Mouse (Mus musculus) neural tube, embryonic 12.5 days (tissue): ENCODE measurements around the gene Tbc1d22b. TPM values are rescaled to one million over a fixed set of nuclear protein-coding genes. Genes with fewer than 3 reads are reported as not detected.
"Not testable (repeated sequence)": the region's sequence is repeated elsewhere in the genome, so short reads cannot be mapped to it uniquely, and the experiment has no call there.

Experiments
- ATAC-seq: fragments of 200-750 bp; cut with Nextera tagmentation; 2 replicates; pipeline ENCODE4 v1.8.0; 2017; ENCODE audit warnings: low read depth, mild to moderate bottlenecking, moderate TSS enrichment, moderate library complexity; ENCODE audit not compliant: low FRiP score
- H3K27ac ChIP-seq: fragments of 300-500 bp; sonication (generic); 2 replicates; pipeline ENCODE4 v1.5.1; 2016
- H3K27me3 ChIP-seq: fragments of 300-500 bp; sonication (generic); replicated peaks from 2 replicates; pipeline ENCODE4 v1.6.1; 2016; ENCODE audit warnings: mild to moderate bottlenecking
- H3K36me3 ChIP-seq: fragments of 300-500 bp; sonication (generic); 2 replicates; pipeline ENCODE4 v1.6.1; 2016; ENCODE audit warnings: mild to moderate bottlenecking
- H3K4me1 ChIP-seq: fragments of 300-500 bp; sonication (generic); 2 replicates; pipeline ENCODE4 v1.6.1; 2016
- H3K4me2 ChIP-seq: fragments of 300-500 bp; sonication (generic); replicated peaks from 2 replicates; pipeline ENCODE4 v1.6.1; 2016; ENCODE audit warnings: mild to moderate bottlenecking
- H3K4me3 ChIP-seq: fragments of 300-500 bp; sonication (generic); 2 replicates; pipeline ENCODE4 v1.5.1; 2016
- H3K9ac ChIP-seq: fragments of 300-500 bp; sonication (generic); 2 replicates; pipeline ENCODE4 v1.6.1; 2016; ENCODE audit warnings: mild to moderate bottlenecking
- H3K9me3 ChIP-seq: fragments of 300-500 bp; sonication (generic); 2 replicates; pipeline ENCODE4 v1.6.1; 2016; ENCODE audit warnings: mild to moderate bottlenecking
- WGBS: fragments of 180-500 bp; shearing (Covaris S2); methylation state at CpG from one replicate; pipeline ENCODE4 v1.1.7; 2016; 5-methylcytosine and 5-hydroxymethylcytosine counted together
- polyA plus RNA-seq: library from polyadenylated mRNA; unstranded; fragments of >200 nt; fragmentation: Nextera tagmentation; extraction: Ambion mirVana; gene quantifications from 2 replicates; pipeline ENCODE4 v1.2.1, GENCODE M21; 2016

Tbc1d22b gene
- polyA plus RNA-seq, 1 experiment from 2014 or later: 26.9 TPM

DNA sequence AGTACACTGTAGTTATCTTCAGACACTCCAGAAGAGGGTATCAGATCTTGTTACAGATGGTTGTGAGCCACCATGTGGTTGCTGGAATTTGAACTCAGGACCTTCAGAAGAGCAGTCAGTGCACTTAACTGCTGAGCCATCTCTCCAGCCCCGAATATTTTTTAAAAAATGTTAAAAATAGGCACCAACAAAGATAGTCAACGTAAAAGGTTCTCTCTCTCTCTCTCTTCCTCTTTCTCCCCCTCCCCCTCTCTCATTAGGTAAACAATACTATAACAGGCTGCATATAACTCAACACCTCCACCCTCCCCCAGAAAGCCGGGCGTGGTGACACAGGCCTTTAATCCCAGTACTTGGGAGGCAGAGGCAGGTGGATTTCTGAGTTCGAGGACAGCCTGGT lies 30.9 kb upstream of the Tbc1d22b start:
- H3K9ac ChIP-seq, ATAC-seq, H3K4me1 ChIP-seq, H3K27ac ChIP-seq, H3K27me3 ChIP-seq, H3K4me2 ChIP-seq, H3K9me3 ChIP-seq, H3K4me3 ChIP-seq, H3K36me3 ChIP-seq: not testable (repeated sequence)
- WGBS: 95% methylated on average over 5 of the region's 5 CpGs

DNA sequence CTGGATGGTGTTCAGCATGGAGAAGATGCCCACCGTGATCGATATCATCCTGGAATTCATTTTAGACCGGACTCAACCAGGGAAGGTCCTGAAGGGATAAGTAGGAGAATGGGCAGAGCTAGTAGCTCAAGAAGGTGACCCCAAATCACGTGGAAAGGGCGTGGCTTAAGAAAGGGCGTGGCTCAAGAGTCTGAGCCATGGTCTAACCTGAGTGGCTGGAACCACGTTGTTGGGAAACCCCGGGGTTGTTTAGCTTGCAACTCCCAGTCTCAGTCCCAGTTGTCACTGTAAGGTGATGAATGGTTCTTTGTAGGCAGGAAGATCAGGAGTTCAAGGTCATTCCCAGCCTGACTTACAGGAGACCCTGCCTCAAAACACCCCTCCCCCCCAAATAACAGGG lies 29.9 kb upstream of the Tbc1d22b start:
- no peak for ATAC-seq
- 77% methylated on average over 8 of the region's 8 CpGs for WGBS
- Histone ChIP-seq H3K4me2 (no peak overlapping the region), H3K27ac (no peak overlapping the region), H3K9me3 (no peaks in the 10 kb centered on the region), H3K4me3 (no peak overlapping the region), H3K4me1 (no peaks in the 10 kb centered on the region), H3K27me3 (no peaks in the 10 kb centered on the region), H3K9ac (no peak overlapping the region), H3K36me3 (no peaks in the 10 kb centered on the region)

DNA sequence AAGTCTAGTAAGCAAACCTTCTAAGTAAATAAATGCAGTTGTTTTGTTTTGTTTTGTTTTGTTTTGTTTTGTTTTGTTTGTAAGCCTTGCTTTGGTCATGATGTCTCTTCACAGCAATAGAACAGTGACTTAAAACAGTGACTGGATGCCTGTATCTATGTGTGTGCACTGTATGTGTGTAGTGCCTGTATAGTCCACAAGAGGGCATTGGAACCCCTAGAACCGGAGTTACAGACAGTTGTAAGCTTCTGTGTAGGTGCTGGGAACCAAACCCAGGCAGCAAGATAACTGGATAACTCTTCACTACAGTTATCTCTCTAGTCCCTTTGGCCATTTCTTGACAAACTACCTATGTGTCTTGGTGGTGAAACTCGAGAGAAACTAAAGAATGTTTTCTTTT lies 24.0 kb upstream of the Tbc1d22b start:
- WGBS: 82% methylated on average over 2 of the region's 2 CpGs
- H3K9me3 ChIP-seq: peaks cover 6% of the 10 kb centered on the region; the same call in 1 of the 2 replicates
- ATAC-seq: no peak
- H3K36me3 ChIP-seq: no peaks in the 10 kb centered on the region
- H3K9ac ChIP-seq: no peak overlapping the region
- H3K4me2 ChIP-seq: no peak overlapping the region
- no peak overlapping the region for H3K4me3 ChIP-seq
- H3K27me3 ChIP-seq: no peaks in the 10 kb centered on the region
- no peak overlapping the region for H3K27ac ChIP-seq
- no peaks in the 10 kb centered on the region for H3K4me1 ChIP-seq

DNA sequence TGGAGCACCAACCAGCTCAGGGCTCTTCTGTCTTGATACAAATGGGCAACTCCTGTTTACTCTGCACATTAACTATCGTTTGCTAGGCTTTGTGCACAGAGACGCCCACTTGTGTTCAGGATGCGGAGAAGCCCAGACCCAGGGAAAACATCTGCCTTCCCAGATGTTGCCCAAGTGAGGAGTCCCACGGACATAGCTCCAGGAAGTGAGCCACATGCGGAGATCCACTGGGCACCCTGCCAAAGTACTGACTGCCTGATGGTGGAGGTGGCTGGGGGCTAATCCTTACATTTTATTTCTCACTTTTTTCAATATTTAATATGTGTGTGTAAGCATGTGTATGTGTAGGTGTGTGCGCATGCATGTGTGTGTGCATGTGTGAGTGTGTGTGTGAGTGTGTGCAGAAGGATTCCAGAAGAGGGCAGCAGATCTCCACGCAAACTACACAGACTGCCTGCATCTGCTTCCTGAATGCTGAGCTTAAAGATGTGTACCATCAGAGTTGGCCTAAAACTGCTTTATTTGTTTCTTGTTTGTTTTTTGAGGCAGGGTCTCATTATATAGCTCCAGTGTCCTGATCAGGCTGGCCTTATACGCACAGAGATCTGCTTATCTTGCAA lies 20.9 kb upstream of the Tbc1d22b start:
- WGBS: 86% methylated on average over 8 of the region's 8 CpGs
- H3K9ac ChIP-seq: no peak overlapping the region
- H3K4me3 ChIP-seq: no peak overlapping the region
- H3K27me3 ChIP-seq: no peaks in the 10 kb centered on the region
- no peak for ATAC-seq
- H3K36me3 ChIP-seq: no peaks in the 10 kb centered on the region
- no peak overlapping the region for H3K4me2 ChIP-seq
- H3K27ac ChIP-seq: no peak overlapping the region
- H3K9me3 ChIP-seq: peaks cover 6% of the 10 kb centered on the region; the same call in 1 of the 2 replicates
- no peaks in the 10 kb centered on the region for H3K4me1 ChIP-seq

DNA sequence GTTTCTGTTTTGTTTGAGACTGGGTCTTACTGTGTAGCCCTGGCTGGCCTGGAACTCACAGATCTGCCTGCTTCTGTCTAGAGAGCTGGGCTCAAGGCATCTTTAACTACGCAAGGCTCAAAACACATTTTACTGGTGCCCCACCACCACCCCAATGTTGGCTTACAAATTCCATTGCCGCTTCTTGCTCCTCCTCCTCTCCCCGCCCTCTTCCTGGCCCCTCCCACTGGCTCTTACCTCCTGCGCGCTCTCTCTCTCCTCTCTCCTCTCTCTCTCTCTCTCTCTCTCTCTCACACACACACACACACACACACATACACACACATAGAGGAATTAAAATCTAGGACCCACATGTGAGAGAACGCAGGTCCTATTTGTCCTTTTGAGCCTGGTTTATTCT lies 19.1 kb upstream of the Tbc1d22b start:
- Histone ChIP-seq H3K9me3 (peaks cover 3% of the 10 kb centered on the region; the same call in 1 of the 2 replicates), H3K4me3 (no peak overlapping the region), H3K27ac (no peak overlapping the region), H3K27me3 (no peaks in the 10 kb centered on the region), H3K9ac (no peak overlapping the region), H3K4me1 (no peaks in the 10 kb centered on the region), H3K36me3 (no peaks in the 10 kb centered on the region), H3K4me2 (no peak overlapping the region)
- 85% methylated on average over 6 of the region's 6 CpGs for WGBS
- ATAC-seq: no peak

DNA sequence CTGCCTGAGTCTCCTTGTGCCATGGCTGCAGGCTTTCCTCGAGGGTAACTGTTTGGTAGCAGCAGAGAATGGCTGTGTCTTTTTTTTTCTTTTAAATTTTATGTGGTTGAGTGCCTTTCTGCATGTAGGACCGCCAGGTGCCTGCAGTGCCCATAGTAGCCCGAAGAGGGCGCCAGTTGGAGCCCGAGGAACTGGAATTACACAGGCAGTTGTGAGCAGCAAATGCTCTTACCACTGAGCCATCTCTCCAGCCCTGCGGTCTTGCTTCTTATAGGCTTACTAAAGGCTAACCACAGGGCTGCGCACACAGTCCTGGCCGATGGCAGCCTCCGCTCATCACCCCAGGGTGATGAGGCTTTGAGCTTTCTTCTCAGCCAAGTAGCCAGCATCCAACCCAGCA lies 18.3 kb upstream of the Tbc1d22b start:
- no peaks in the 10 kb centered on the region for H3K36me3 ChIP-seq
- H3K9me3 ChIP-seq: no peaks in the 10 kb centered on the region
- H3K9ac ChIP-seq: no peak overlapping the region
- no peak overlapping the region for H3K4me3 ChIP-seq
- no peaks in the 10 kb centered on the region for H3K4me1 ChIP-seq
- WGBS: 80% methylated on average over 9 of the region's 9 CpGs
- ATAC-seq: no peak
- H3K4me2 ChIP-seq: no peak overlapping the region
- H3K27ac ChIP-seq: no peak overlapping the region
- H3K27me3 ChIP-seq: no peaks in the 10 kb centered on the region

DNA sequence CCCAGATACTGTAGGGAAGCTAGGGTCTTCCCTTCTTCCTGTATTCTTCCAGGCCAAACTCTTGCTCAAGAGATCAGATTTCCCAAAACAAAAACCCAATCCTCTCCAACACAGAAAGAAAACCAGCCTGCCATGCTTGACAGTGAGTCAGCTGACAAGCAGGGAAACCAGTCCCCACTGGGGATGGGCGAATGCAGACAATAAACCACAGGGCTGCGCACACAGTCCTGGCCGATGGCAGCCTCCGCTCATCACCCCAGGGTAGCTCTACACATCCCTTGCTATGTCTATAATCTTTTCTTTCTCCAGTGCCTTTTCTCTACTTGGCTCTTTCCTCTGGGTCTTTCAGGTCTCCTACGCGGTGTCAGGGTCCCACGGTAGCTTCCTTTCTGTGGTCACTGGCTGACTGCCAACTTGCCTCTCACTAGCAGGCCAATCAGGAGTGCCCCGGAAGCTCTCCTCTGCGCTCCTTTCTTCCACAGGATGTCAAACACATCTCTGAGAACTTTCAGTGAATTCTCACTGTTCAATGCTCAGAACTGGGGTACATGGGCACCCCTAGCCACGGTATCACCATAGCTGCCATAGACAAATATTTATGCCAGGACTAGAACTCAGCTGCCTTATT lies 17.7 kb upstream of the Tbc1d22b start:
- H3K9me3 ChIP-seq: no peaks in the 10 kb centered on the region
- H3K4me2 ChIP-seq: no peak overlapping the region
- H3K4me1 ChIP-seq: no peaks in the 10 kb centered on the region
- H3K4me3 ChIP-seq: no peak overlapping the region
- whole genome bisulfite sequencing: 66% methylated on average over 10 of the region's 10 CpGs
- no peaks in the 10 kb centered on the region for H3K36me3 ChIP-seq
- H3K27ac ChIP-seq: no peak overlapping the region
- H3K27me3 ChIP-seq: no peaks in the 10 kb centered on the region
- H3K9ac ChIP-seq: no peak overlapping the region
- no peak for ATAC-seq

DNA sequence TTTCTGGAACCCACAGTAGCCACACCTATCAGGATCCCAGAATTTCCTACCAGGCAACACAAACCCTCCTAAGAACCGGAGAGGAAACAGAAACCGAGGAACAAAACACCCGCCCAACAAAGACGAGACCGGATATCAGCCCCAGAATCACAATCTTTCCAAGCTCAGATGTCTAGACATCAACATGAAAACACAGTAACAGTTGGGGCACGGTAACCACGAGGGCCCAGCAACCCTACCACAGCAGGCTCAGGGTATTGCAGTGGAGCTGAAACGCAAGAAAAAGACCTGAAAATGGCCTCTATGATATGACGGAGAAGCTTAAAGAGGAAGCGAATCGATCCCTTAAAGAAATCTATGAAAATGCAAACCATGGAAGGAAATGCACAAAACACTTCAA lies 15.7 kb upstream of the Tbc1d22b start:
- WGBS: 92% methylated on average over 11 of the region's 11 CpGs
- H3K4me1 ChIP-seq: no peaks in the 10 kb centered on the region
- H3K4me3 ChIP-seq: no peak overlapping the region
- no peaks in the 10 kb centered on the region for H3K9me3 ChIP-seq
- no peak overlapping the region for H3K27ac ChIP-seq
- H3K27me3 ChIP-seq: no peaks in the 10 kb centered on the region
- ATAC-seq: no peak
- H3K9ac ChIP-seq: no peak overlapping the region
- no peak overlapping the region for H3K4me2 ChIP-seq
- no peaks in the 10 kb centered on the region for H3K36me3 ChIP-seq

DNA sequence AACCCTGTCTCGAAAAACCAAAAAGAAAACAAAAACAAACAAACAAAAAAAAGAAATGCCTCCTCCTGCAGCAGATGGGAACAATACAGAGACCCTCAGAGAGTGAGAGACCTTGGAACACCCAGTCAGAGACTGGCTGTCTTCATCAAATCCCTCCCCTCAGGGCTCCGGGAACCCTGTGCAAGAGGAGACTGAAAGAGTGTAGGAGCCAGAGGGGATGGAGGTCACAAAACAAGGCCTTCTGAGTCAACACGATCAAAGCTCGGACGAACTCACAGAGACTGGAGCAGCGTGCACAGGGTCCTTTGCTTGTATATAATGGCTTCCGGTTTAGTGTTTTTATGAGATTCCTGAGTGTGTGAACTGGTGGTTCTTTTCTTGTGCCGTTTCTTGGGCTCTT lies 9.2 kb upstream of the Tbc1d22b start:
- no peak for ATAC-seq
- H3K4me3 ChIP-seq: no peak overlapping the region

DNA sequence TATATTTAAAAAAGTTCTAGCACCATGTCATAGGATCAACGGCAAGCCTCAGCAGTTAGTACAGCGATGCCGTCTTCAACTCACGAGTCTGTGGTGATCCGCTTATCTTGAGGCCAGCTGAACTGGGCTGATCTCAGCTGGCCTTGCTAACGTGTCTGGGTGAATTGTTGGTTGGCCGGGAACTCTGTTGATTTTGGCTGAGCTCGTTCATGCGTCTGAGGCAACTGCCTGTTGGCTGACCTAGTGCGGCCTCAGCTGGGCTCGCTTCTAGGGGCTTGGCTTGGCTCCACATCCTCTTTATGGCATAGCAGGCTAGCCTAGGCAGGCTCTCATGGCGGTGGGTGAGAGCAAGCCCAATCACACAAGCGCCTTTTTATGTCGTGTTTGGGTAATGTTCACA lies 8.2 kb upstream of the Tbc1d22b start:
- H3K27ac ChIP-seq: no peak overlapping the region
- H3K4me2 ChIP-seq: no peak overlapping the region
- ATAC-seq: no peak
- no peaks in the 10 kb centered on the region for H3K27me3 ChIP-seq
- no peaks in the 10 kb centered on the region for H3K9me3 ChIP-seq
- WGBS: 82% methylated on average over 14 of the region's 14 CpGs
- H3K4me3 ChIP-seq: no peak overlapping the region
- H3K36me3 ChIP-seq: no peaks in the 10 kb centered on the region
- no peak overlapping the region for H3K9ac ChIP-seq
- no peaks in the 10 kb centered on the region for H3K4me1 ChIP-seq

More for the DNA sequence above, 9.2 kb upstream of the Tbc1d22b start:
- Histone ChIP-seq H3K9ac (no peak overlapping the region), H3K27ac (no peak overlapping the region), H3K9me3 (no peaks in the 10 kb centered on the region), H3K4me2 (no peak overlapping the region), H3K36me3 (no peaks in the 10 kb centered on the region), H3K27me3 (no peaks in the 10 kb centered on the region), H3K4me1 (no peaks in the 10 kb centered on the region)
- 86% methylated on average over 8 of the region's 8 CpGs for WGBS

DNA sequence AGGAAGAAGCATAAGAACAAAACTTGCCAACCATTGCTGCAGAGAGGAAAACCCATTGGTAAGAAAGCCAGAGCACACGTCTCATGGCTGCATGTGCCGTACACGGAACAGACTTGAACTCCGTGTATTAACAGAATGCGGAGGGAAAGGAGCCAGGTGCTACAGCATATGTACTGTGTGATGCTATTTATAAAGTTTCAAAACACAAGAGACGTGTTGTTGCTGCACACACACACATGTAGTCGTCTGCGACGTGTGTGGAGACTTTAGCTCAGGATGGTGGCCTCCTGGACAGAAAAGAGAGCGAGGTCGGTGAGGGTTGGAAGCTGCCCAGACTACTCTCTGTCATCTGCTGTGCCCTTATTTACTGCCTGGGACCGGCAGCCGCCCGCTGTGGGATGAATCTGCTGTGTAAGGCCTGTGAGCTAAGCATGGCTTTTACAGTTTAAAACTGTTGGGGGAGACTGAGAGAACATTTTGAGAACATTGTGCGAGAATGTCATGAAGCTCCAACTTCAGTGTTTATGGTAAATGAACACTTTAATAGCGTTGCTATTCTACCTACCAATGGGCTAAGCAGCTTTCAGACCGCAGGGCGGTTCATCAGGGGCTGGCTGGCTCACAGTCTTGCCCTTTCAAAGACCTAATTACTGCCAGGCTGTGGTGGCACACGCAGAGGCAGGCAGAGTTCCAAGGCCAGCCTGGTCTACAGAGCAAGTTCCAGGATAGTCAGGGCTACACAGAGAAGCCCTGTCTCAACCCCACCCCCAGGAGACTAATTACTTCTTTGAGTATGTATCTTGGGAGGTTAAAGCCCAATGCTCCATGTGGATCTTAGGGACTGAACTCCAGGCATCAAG lies 6.5 kb upstream of the Tbc1d22b start:
- Histone ChIP-seq H3K4me2 (no peak overlapping the region), H3K4me1 (no peaks in the 10 kb centered on the region), H3K27ac (no peak overlapping the region), H3K27me3 (no peaks in the 10 kb centered on the region), H3K4me3 (no peak overlapping the region), H3K9me3 (no peaks in the 10 kb centered on the region), H3K36me3 (no peaks in the 10 kb centered on the region), H3K9ac (no peak overlapping the region)
- ATAC-seq: no peak
- 90% methylated on average over 19 of the region's 19 CpGs for WGBS

DNA sequence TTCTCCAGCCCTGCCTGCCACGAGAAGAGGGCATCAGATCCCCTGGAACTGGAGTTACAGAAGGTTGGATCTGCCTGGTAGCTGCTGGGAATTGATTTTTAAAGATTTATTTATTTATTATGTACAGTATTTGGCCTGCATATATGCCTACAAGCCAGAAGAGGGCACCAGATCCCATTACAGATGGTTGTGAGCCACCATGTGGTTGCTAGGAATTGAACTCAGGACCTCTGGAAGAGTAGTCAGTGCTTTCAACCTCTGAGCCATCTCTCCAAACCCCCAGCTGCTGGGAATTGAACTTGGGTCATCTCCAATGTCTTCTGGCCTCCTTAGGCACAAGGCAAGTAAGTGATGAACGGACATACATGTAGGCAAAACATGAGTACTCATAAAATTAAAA lies 5.5 kb upstream of the Tbc1d22b start:
- no peak for ATAC-seq
- Histone ChIP-seq H3K27ac (no peak overlapping the region), H3K4me1 (no peaks in the 10 kb centered on the region)

More for the DNA sequence above, 5.5 kb upstream of the Tbc1d22b start:
- WGBS: 86% methylated on average over 2 of the region's 2 CpGs
- H3K36me3 ChIP-seq: no peaks in the 10 kb centered on the region
- no peak overlapping the region for H3K9ac ChIP-seq
- no peak overlapping the region for H3K4me2 ChIP-seq
- no peaks in the 10 kb centered on the region for H3K27me3 ChIP-seq
- H3K4me3 ChIP-seq: no peak overlapping the region
- H3K9me3 ChIP-seq: no peaks in the 10 kb centered on the region
